Mouse (Mus musculus) lung, postnatal 10 days (tissue): ENCODE data around the gene Lats1.
"Not testable (repeated sequence)": the region's sequence is repeated elsewhere in the genome, so short reads cannot be mapped to it uniquely, and the experiment has no call there.

Source experiments
- DNase-seq: peaks from one replicate; pipeline ENCODE4 v3.0.0; 2021

Lats1 gene

GRCm38 (mm10) chr10:7727011-7727410 lies 46.0 kb downstream of the Lats1 start:
- DNase-seq, result no peak

GRCm38 (mm10) chr10:7731582-7731981 lies 50.6 kb downstream of the Lats1 start:
- DNase-seq, result no peak

- no peak for DNase-seq
Measured at GRCm38 (mm10) chr10:7737122-7737521, 56.1 kb downstream of the Lats1 start.

GRCm38 (mm10) chr10:7737914-7738313 lies 56.9 kb downstream of the Lats1 start:
- DNase-seq, result no peak

- not testable (repeated sequence) for DNase-seq
Measured at GRCm38 (mm10) chr10:7745528-7745927, 64.5 kb downstream of the Lats1 start.

- DNase-seq, result no peak
Measured at GRCm38 (mm10) chr10:7748752-7749151, 67.7 kb downstream of the Lats1 start.

GRCm38 (mm10) chr10:7757544-7757943 lies 76.5 kb downstream of the Lats1 start:
- DNase-seq, result no peak
